Mouse (Mus musculus): ENCODE results near the gene Bag1.
"Not testable (repeated sequence)": the region's sequence is repeated elsewhere in the genome, so short reads cannot be mapped to it uniquely, and the experiment has no call there.

Bag1 gene

DNA sequence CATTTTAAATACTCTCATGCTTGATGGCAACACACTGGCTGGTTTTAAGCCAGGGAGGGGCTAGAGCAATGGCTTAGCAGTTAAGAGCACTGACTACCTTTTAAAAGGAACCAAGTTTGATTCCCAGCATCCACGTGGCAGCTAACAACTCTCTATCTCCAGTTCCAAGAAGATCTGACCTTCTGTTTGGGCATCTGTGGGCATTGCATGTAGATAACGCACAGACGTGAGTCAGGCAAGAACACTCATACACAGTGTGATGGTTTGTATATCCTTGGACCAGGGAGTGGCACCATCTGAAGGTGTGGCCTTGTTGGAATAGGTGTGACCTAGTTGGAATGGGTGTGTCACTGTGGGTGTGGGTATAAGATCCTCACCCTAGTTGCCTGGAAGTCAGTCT is 13.7 kb downstream of the Bag1 start:
- not testable (repeated sequence) for DNase-seq

DNA sequence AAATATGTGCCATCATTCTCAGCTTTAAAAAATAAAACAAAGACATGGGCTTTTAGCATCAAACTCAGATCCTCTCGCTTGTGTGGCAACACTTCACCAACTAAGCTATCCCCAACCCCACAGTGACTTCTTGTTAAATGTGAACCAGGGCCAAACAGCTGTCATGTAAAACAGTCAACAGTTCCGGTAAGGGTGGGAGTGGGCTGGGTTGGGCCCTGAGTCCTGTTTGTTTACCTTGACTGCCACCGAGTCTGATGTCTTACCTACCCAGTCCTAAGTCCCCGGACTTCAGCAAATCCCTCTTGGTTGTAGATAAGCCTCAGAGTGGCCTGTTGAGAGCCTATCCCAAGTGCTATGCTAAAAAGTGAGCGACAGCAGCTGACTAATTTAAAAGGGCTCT is 14.4 kb downstream of the Bag1 start:
- DNase-seq = no peak

DNA sequence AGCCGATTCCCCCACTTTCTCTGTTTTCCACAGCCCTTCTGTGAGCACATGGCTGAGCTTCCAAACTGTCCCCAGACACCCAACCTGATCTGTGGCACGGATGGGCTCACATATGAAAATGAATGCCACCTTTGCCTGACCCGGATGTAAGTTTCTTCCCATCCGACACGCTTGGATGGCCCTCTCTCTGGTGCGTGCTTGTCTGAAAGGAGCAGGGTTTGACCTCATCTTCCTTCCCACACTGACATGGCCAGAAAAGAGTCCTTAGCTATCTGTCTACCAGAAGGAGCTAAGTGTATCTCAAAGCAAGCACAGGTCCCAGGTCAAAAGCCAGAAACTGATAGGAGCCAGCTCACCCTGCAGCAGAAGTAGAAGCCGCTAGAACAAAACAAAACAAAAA is 19.0 kb downstream of the Bag1 start:
- DNase-seq = no peak

DNA sequence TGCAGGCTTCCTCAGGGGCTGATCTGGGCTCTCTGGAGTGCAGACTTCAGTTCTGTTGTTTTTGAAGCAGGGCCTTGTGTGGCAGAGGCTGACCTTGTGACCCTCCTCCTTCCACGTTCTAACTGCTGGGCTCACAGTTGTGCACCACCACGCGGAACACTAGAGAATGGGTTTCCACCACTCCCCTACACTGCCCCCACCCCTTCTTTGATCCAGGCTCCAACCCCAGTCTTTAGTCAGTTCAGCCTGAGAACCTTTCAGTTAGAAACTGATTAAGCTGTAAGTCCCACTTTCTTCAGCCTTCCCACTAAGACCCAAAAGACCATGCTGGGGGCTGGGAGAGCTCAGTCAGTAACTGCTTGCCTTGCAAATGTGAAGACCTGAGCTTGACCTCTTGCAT is 22.5 kb downstream of the Bag1 start:
- DNase-seq = no peak

DNA sequence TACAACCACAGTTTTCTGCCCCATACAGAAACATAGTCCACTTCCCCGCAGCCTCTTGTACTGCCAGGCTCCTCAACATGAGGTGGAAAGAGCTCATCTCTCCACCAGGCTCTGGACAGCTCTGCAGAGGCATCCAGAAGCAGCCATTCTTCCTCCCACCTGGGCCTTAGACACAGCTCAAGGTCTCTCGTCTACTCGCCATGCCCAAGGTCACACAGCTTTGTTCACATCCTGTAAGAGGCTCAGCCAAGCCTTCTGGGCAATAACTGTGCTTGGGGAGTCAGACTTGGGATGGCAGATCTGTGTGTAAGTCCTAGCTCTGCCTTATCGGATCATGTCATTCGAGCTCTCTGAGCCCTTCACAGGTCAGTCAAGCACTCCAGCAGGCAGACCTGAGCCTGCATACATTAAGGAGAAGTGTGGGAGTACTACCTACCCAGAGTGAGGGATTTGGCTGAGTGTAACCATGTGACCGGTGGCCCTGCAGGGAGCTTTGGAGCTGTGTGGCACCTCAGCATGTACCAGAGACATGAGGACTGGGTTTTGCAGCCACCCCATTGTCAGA is 24.9 kb downstream of the Bag1 start:
- DNase-seq = no peak

DNA sequence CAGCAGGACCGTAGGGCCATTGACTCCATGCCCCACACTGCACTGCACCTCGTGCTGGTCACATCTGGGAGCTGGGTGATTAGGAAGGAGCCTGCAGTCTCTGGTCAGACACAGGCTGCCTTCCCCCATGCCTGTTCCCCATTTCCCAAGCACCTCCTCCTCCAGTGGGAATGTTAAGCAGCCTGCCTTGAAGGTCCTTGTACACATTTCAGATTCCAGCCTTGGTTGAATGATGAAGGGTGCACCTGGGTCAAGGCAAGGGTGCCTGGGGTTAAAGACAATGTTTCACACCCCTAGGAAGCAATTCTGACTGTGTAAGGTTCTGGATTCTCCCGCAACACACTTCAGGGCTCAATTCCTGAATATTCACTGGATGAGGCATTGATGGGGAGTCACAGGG is 26.8 kb downstream of the Bag1 start:
- DNase-seq = no peak

DNA sequence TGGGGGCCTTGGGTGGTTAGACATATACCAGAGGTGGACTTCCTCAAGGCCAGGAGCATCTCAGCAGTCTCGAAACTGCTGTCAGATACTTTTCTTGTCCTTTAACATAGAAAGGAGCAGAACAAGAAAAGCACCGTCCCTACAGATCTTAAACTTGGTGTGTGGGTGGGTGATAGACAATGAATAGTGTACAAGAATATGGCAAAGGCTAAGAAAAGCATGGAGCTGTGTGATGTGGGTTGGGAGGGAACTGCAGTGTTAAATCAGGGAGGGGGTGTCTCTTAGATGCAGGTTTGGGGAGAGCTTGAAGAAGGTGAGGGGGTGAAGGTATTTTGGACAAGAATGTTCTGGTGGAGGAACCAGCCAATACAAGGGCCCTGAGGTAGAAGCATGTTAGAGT is 27.5 kb downstream of the Bag1 start:
- DNase-seq = no peak

DNA sequence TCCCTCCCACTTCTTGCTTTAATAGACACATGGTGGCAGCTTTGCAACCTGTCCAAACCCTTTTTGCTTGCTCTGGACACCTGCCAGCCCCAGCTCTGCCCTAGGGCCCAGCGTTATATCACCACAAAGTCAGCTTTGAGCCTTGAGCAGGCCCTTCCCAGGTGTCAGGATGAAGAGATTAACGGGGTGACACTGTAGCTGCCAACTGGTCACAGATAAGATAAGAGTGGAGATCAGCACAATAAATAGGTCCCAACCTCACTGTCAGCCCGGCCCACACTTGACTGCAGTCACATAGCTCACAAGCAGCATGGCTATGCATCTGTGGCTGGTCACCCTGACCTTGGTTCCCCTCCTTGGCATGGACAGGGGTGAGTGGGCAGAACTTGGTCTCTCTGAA is 28.3 kb downstream of the Bag1 start, which contains the start of gene Spink4:
Spink4 (plus strand) TSS at position 268 of the 400 bp plus-strand sequence.
- DNase-seq = no peak

DNA sequence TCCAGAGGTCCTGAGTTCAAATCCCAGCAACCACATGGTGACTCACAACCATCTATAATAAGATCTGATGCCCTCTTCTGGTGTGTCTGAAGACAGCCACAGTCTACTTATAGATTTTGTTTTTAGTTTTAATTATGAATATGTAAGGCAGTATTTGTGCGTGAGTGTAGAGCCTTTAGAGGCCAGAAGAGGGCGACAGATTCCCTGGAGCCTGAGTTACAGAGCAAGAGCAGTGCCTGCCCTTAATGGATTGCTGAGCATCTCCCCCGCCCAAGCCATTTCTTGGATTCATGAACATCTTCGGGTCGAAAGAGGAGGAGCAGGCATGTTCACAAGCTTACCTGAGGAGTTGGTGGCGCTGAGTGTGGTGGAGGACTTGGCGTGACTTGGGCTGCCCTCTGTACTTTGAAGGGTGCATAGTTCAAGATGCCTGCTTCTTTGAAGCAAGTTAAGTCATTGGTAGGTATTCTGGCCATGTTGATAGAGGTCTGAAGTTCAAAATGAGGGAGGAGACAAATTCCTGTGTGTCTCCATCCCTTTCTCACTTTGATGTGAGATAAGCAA is 31.4 kb downstream of the Bag1 start:
- DNase-seq = no peak

DNA sequence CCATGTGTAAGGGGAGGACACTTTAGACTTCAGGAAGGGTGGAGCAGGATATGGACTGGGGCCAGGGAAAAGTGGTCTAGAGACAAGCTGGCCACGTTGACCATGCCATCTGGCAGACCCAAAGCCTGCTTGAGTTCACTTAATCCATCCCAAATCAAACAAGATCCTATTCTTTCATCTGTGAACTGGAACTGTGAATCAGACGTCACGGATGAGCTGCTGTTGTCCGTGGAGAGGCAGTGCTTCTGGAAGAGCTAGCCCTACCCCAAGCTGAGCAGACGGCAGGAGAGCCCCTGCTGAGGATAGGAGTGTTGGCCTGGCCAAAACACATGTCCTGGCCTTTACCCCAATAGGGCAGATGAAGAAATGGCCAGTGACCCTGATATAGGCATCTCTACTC is 32.1 kb downstream of the Bag1 start:
- DNase-seq = no peak

DNA sequence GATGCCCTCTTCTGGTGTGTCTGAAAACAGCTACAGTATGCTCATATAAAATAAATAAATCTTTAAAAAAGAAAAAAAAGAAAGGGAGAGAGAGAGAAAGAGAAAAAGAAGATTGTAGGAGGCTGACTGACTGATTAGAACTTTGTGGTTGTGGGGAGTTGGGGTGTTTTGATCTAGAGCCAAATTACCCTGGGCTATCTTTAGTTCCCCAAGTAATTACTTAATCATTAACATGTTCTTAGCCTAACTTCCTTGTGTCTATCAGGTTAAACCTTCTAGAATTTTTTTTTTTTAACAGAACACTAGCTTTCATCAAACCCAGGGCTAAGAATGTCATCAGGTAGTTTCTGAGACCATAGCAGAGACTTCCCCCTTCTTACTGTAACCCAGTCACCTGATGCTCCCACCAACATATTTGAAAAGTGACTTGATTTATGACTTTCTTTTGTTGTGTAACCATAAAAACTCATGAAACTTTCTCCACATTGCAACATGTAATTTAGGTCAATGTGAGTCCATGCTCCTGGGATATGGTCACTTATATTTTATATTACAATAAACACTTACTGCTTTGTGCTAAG is 33.7 kb downstream of the Bag1 start:
- DNase-seq = no peak

DNA sequence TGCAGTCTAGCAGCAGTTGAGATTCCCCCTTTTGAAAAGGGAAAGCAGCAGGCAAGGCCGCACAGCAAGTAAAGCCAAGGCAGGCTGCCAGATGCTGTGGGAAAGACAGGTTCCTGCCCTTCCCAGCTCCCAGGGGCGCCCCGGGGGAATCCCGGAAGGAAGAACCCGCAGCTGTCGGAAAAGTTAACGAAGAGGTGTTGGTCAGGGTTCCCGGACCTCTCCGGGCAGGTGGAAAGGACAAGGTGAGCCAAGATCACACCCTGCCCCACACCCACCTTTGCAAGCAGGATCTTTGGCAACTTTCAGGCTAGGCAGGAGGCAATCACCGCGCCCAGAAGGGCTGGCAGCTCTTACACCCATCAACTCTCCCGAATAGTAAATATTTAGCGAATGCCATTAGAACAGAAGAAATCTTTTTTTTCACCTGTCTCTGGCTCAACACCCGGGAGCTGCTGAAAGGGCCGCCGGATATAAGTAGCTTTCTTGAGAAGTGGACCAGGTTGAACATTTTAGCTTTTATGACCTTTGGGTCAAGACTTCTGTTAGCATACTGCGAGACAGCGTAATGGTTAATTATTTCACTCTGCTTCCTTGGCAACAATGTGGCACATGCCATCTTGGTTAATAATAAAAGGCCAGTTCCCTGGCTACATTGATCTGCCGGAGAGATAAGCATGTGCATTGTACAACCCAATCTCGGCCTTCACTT is 39.7 kb downstream of the Bag1 start:
- no peak for DNase-seq

DNA sequence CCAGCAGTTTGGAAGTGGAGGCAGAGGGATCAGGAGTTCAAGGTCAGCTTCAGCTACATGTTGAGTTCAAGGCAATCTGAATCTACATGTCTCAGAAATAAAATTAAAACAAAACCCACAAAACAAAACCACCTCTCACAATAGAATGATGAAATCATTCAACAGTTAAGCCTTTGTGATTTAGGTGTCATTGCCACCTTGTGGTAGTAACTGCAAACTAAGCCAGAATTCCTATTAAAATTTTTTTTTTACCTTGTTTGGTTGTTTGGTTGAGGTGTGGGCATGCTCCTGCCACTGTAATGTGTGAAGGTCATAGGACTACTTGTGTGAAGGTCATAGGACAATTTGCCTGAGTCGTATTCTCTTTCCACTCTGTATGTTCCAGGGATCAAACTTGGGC is 41.8 kb downstream of the Bag1 start:
- no peak for DNase-seq

DNA sequence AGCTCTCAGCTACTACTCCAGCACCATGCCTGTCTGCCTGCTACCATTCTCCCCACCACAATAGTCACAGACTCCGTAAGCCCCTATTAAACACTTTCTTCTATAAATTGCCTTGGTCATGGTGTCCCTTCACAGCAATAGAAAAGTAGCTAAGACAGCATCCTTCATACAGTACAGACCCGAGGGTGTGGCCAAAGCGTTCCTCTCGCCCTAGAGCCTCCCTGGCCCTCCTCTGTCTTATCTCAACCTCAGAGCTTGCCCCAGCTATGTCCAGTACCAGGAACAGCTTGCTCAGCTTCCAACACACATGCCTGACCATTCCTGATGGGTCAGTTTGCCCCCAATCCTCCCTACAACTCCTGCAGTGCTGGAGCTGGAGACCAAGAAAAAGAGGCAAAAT is 47.5 kb downstream of the Bag1 start:
- no peak for DNase-seq

DNA sequence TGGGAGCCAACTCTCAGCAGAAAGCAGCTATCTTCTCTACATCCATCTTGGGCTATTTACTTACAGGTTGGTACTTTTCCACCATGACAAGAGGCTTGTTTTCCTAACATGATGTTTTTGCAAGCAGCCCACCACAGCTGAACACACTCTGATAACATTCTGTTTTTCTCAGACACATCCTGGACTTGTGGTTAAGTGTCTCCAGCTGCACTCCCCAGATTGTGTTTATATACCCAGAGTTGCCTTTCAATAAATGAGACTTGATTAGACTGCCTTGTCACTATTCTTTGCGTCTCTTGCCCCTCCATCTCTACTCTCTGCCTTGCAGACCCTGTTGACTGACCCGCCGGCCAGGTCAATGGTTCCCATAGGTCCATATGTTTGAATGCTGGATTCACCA is 48.0 kb downstream of the Bag1 start:
- no peak for DNase-seq

DNA sequence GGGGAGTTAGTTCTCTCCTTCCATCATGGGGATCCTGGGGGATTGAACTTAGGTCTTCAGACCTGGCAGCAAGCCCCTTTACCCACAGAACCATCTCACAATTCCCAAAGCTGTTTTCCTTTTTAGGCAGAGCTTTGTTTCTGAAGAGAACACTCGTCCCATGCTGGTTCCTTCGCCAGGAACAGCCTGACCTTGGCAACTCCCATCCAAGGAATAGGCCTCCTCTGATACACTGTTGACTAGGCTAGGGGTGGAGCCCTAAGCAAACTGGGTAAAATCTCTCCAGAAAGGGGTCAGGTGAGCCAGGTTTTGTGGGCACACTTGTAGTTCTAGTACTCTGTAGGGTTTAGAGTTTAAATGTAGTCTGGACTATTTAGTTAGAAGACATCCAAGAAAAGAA is 48.8 kb downstream of the Bag1 start:
- DNase-seq = no peak

DNA sequence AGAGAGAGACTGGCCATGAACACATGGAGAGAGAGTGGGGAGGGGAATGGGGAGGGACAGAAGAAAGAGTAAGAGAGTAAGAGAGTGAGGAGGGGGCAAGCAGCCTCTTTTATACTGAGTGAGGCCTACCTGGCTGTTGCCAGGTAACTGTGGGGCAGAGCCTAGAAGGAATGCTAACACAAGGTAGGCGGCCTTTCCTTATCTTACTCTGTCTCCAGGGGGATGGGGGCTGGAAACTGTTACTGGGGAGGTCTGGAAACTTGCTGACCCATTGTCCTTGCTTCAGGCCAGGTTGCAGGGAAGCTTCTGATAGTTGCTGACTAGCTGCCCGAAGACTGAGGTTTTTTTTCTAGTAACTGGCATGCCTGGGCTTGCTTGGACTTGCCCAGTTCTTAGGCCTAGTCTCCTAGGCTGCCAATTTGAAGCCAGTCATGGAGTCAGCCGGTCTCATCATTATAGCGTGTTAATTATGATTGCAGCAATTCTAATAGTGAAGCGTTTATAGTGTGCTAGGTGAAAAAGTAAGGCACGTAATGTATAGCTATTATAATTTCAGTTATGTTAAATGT is 49.5 kb downstream of the Bag1 start:
- no peak for DNase-seq

DNA sequence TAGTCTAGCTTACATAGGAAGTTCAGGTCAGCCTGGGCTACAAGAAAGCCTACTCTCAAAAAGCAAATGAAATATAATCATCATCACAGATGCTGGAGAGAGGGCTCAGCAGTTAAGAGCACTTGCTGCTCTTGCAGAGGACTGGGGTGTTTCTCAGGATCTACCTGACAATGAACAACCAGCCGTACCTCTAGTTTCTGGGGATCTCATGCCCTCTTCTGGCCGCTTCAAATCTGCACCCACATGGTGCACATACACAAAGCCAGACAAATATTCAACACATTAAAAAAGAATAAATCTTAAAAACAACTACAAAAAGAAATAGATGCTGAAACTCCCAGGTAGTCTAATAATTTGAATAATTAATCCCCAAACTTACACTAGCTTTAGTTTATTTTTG is 52.4 kb downstream of the Bag1 start:
- DNase-seq = no peak

DNA sequence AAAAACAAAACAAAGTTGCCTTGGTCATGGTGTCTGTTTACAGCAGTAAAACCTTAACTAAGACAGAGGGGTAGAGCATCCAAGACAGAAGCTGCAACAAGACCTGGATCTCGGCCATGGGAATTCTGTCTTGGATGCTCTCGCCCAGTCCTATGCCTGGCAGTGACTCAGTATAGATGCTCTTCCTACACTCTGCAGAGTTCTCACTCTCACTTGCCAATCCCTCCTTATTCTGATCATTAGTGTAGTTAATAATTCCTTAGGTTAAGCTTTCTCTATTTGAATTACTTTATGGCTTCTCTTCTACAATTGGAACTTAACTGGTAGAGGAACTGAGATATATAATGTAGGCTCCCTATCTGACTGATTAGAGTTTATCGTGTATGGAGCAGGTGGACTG is 53.0 kb downstream of the Bag1 start:
- no peak for DNase-seq

DNA sequence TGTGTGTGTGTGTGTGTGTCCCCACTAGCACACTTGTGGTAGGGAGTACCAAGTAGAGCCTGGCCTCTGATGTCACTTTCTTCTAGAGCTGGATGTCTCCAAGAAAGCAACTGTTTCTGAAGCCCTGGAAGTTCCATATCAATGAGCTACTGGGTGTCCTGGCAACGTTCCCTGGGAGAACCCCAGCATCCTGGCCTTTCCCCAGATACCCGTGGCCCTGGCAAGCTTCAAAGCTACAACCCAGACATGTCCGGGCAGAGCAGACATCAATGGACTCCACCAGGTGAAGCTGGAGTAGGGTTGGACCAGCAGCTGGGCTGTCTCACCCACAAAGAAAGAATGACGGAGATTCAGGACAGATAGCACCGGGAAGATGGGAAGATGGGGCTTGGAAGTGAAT is 56.9 kb downstream of the Bag1 start:
- no peak for DNase-seq

DNA sequence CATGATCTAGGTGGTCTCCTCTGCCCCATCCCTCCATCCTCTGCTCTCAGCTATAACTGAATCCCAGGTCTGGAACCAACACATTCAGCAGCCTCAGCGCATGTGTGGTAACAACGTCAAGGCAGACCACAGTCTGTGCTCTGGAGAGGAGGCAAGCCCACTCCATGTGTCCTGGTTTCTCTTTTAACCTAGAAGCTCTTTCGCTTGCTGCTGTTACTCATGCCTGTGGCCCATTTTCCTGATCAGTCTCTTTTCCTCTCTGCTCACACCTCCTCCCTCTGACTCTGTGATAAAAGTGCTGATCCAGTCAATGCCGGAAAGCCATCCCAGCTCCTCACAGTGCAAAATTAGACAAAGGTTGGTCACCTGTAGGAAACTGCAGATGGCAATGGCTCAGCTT is 58.1 kb downstream of the Bag1 start:
- DNase-seq = no peak

DNA sequence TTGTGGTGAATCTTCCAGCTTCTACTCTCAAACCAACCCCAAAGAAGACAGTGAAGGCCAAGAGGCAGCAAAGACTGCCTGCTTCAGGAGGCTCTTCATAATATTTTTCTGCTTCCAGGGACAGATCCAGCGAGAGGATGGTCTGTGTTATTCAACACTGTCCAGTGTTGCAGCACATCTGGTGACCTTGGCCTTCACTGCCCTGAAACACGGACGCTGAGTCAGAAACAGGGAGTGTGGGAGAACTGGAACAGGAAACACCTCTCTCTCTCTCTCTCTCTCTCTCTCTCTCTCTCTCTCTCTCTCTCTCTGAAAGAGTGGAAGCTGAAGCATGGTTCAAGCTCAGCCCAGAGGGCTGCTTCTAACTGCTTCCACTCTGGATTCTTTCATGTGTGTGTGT is 58.8 kb downstream of the Bag1 start:
- DNase-seq = no peak

DNA sequence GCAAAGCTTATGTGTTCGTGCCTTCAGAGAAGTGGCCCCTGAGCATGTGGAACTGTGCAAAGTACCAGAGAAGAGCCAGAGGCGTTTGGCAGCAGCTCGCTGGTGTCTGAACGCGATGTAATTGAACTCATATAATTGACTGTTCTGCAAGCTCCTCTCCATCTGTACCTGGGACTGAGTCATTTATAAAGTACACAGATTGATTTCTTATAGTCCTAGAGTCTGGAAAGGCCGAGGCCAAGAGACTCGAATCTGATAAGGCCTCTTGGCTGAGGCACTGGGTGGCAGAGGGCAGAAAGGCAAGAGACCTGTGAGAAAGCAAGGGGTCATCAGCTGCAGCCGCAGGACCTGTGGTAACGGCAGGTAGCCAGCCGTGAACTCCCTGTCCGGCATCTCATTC is 59.3 kb downstream of the Bag1 start:
- no peak for DNase-seq
